Mouse (Mus musculus) Patski (cell line): Measurements from ENCODE around the gene Nfkb2. TPM values are rescaled to one million over a fixed set of nuclear protein-coding genes. Genes with fewer than 3 reads are reported as not detected.

Experiments
- ATAC-seq: fragments of 100-300 bp; one replicate; pipeline ENCODE4 v1.8.0; 2021
- CTCF ChIA-PET: fragments of 350-600 bp; sonication (Branson Sonifier 250); formaldehyde crosslinking; loops from one replicate; lab custom pipeline; 2022; ENCODE audit warnings: inconsistent platforms; lab: Charles Lee
- POLR2A ChIA-PET: fragments of 350-600 bp; sonication (Branson Sonifier 250); formaldehyde crosslinking; loops from one replicate; lab custom pipeline; 2022; ENCODE audit warnings: antibody characterized with exemption, inconsistent platforms; lab: Charles Lee
- DNase-seq: peaks from one replicate; pipeline ENCODE4 v3.0.0-alpha.2; 2011; ENCODE audit warnings: low read depth, low spot score
- H3K27me3 ChIP-seq: fragments of 371-371 bp; one replicate; pipeline ENCODE4 v1.5.1; 2021
- CTCF ChIP-seq: fragments of 100-300 bp; IDR thresholded peaks from one replicate; pipeline ENCODE4 v1.5.1; 2021
- in situ Hi-C: fragments of 300-500 bp; cut with MboI; formaldehyde crosslinking; loops from 3 replicates; pipeline ENCODE4 v1.11.1; 2018; ENCODE audit warnings: low pct_unique_long_range_greater_than_20kb, mixed read lengths
- polyA plus RNA-seq: library from polyadenylated mRNA; unstranded; gene quantifications from one replicate; pipeline ENCODE4 v1.2.3, GENCODE M21; 2021

The Nfkb2 gene
- polyA plus RNA-seq, 1 experiment from 2014 or later: 48.2 TPM

GRCm38 (mm10) chr19:46338942-46339286 lies 34.8 kb downstream of the Nfkb2 start:
- in situ Hi-C loops: no loop called here
- no peak for TF ChIP-seq CTCF
- H3K27me3 ChIP-seq: peaks cover 4% of the 10 kb centered on the region
- ATAC-seq (no peak), DNase-seq (no peak)
- ChIA-PET CTCF (no interaction called here), POLR2A (interaction anchor here (0.6 kb wide), 1 partner anchor 162 kb away, joined by 4 read pairs; no protein-coding TSS in a partner anchor)

- POLR2A ChIA-PET: interaction anchor here (0.6 kb wide), 1 partner anchor 161 kb away, joined by 4 read pairs; no protein-coding TSS in a partner anchor
- ATAC-seq: no peak
- H3K27me3 ChIP-seq: peaks cover 8% of the 10 kb centered on the region
- in situ Hi-C loops: no loop called here
- no peak for DNase-seq
- CTCF ChIA-PET: no interaction called here
- no peak for TF ChIP-seq CTCF
Observed at GRCm38 (mm10) chr19:46339287-46339971, 35.3 kb downstream of the Nfkb2 start.

GRCm38 (mm10) chr19:46344710-46345419 lies 40.7 kb downstream of the Nfkb2 start:
- ATAC-seq (no peak), DNase-seq (no peak)
- ChIA-PET POLR2A (no interaction called here), CTCF (no interaction called here)
- H3K27me3 ChIP-seq: peaks cover 14% of the 10 kb centered on the region
- TF ChIP-seq CTCF: no peak
- in situ Hi-C loops: no loop called here

GRCm38 (mm10) chr19:46347146-46347545 lies 43.0 kb downstream of the Nfkb2 start:
- in situ Hi-C loops: no loop called here
- no peak for TF ChIP-seq CTCF
- POLR2A ChIA-PET: interaction anchor here (0.6 kb wide), 2 partner anchors 11 to 19 kb away, joined by 3 read pairs; no protein-coding TSS in a partner anchor
- CTCF ChIA-PET: no interaction called here
- no peak for DNase-seq
- peaks cover 14% of the 10 kb centered on the region for H3K27me3 ChIP-seq
- ATAC-seq: no peak

GRCm38 (mm10) chr19:46347936-46348668 lies 44.0 kb downstream of the Nfkb2 start:
- no peak for TF ChIP-seq CTCF
- ATAC-seq (no peak), DNase-seq (no peak)
- in situ Hi-C loops: no loop called here
- H3K27me3 ChIP-seq: peaks cover 14% of the 10 kb centered on the region
- POLR2A ChIA-PET: interaction anchor here (1.1 kb wide), 1 partner anchor 21 kb away, joined by 4 read pairs; no protein-coding TSS in a partner anchor
- CTCF ChIA-PET: no interaction called here

- peak; percentile 70 for ATAC-seq
- POLR2A ChIA-PET: interaction anchor here (1.1 kb wide), 1 partner anchor 20 kb away, joined by 4 read pairs; no protein-coding TSS in a partner anchor
Observed at GRCm38 (mm10) chr19:46348761-46349458, 44.8 kb downstream of the Nfkb2 start.

GRCm38 (mm10) chr19:46349550-46349949 lies 45.4 kb downstream of the Nfkb2 start:
- TF ChIP-seq CTCF: no peak
- ChIA-PET POLR2A (no interaction called here), CTCF (no interaction called here)
- peaks cover 5% of the 10 kb centered on the region for H3K27me3 ChIP-seq
- in situ Hi-C loops: no loop called here
- no peak for ATAC-seq
- DNase-seq: no peak

More at GRCm38 (mm10) chr19:46348761-46349458, 44.8 kb downstream of the Nfkb2 start:
- no peak for DNase-seq
- TF ChIP-seq CTCF: no peak
- in situ Hi-C loops: no loop called here
- CTCF ChIA-PET: no interaction called here
- peaks cover 10% of the 10 kb centered on the region for H3K27me3 ChIP-seq

- ATAC-seq (no peak), DNase-seq (no peak)
- in situ Hi-C loops: no loop called here
- CTCF ChIA-PET: interaction anchor here (0.8 kb wide), 1 partner anchor 13 kb away, joined by 3 read pairs; no protein-coding TSS in a partner anchor
- POLR2A ChIA-PET: no interaction called here
- no peak for TF ChIP-seq CTCF
- no peaks in the 10 kb centered on the region for H3K27me3 ChIP-seq
Observed at GRCm38 (mm10) chr19:46350168-46350932, 46.2 kb downstream of the Nfkb2 start, which contains the start of gene 2310034G01Rik. TSS of gene 2310034G01Rik (minus strand) at chr19:46350302.

GRCm38 (mm10) chr19:46356701-46357138 lies 52.6 kb downstream of the Nfkb2 start:
- ChIA-PET POLR2A (no interaction called here), CTCF (interaction anchor here (0.5 to 1.7 kb wide), 5 partner anchors 12 to 184 kb away, joined by 3 to 4 read pairs (median 4); no protein-coding TSS in a partner anchor)
- in situ Hi-C loops: no loop called here
- peak; percentile 80 for ATAC-seq
- DNase-seq: peak; percentile 64
- no peak for TF ChIP-seq CTCF
- no peaks in the 10 kb centered on the region for H3K27me3 ChIP-seq
